Mouse (Mus musculus): ENCODE results near the gene Spry1.
"Not testable (repeated sequence)": the region's sequence is repeated elsewhere in the genome, so short reads cannot be mapped to it uniquely, and the experiment has no call there.

The Spry1 gene

GRCm38 (mm10) chr3:37639690-37640089 is at the start of gene Spry1:
Gene Spry1, plus strand, starts transcription at chr3:37639947.
- DNase-seq = peak; percentile 93 to 98

- DNase-seq = peak; percentile 45 to 47
Observed at GRCm38 (mm10) chr3:37595721-37596120, 44.0 kb upstream of the Spry1 start.

GRCm38 (mm10) chr3:37596519-37596918 is 43.2 kb upstream of the Spry1 start:
- DNase-seq = no peak

GRCm38 (mm10) chr3:37597200-37597599 is 42.5 kb upstream of the Spry1 start:
- no peak for DNase-seq

GRCm38 (mm10) chr3:37599641-37600040 is 40.1 kb upstream of the Spry1 start:
- not testable (repeated sequence) for DNase-seq

- no peak for DNase-seq
Observed at GRCm38 (mm10) chr3:37602356-37602755, 37.4 kb upstream of the Spry1 start.

GRCm38 (mm10) chr3:37602890-37603289 is 36.9 kb upstream of the Spry1 start:
- DNase-seq = no peak

GRCm38 (mm10) chr3:37603541-37603940 is 36.2 kb upstream of the Spry1 start:
- no peak for DNase-seq

GRCm38 (mm10) chr3:37604976-37605875 is 34.5 kb upstream of the Spry1 start:
- DNase-seq = no peak

GRCm38 (mm10) chr3:37605876-37606238 is 33.9 kb upstream of the Spry1 start:
- DNase-seq = no peak

- no peak for DNase-seq
Observed at GRCm38 (mm10) chr3:37608926-37609325, 30.8 kb upstream of the Spry1 start.

GRCm38 (mm10) chr3:37610670-37611069 is 29.1 kb upstream of the Spry1 start:
- DNase-seq = no peak

- DNase-seq = peak; percentile 48 to 56
Observed at GRCm38 (mm10) chr3:37613722-37614121, 26.0 kb upstream of the Spry1 start.

GRCm38 (mm10) chr3:37614878-37615650 is 24.7 kb upstream of the Spry1 start:
- no peak for DNase-seq

- DNase-seq = no peak
Observed at GRCm38 (mm10) chr3:37616586-37617547, 22.9 kb upstream of the Spry1 start.

- no peak for DNase-seq
Observed at GRCm38 (mm10) chr3:37632246-37632645, 7.5 kb upstream of the Spry1 start.

- no peak for DNase-seq
Observed at GRCm38 (mm10) chr3:37632751-37633150, 7.0 kb upstream of the Spry1 start.

GRCm38 (mm10) chr3:37634648-37635047 is 5.1 kb upstream of the Spry1 start:
- DNase-seq = no peak

- no peak for DNase-seq
Observed at GRCm38 (mm10) chr3:37636921-37637320, 2.8 kb upstream of the Spry1 start.

- peak; percentile 25 to 28 for DNase-seq
Observed at GRCm38 (mm10) chr3:37640162-37640721, 495 bp downstream of the Spry1 start.

GRCm38 (mm10) chr3:37640810-37641209 is 1.1 kb downstream of the Spry1 start:
- peak; percentile 59 to 72 for DNase-seq
